Mouse (Mus musculus): Measurements from ENCODE around the gene Accsl. TPM values are rescaled to one million over a fixed set of nuclear protein-coding genes. Genes with fewer than 3 reads are reported as not detected.

Gene Accsl
- polyA plus RNA-seq, 1 experiment, result 0.06 TPM

GRCm38 (mm10) chr2:93872257-93872656 lies 3.3 kb upstream of the Accsl start:
- no peak for TF ChIP-seq USF1 (IDR thresholded peaks at IDR 0.05; ENCODE audit: low read depth)
- TF ChIP-seq POLR2AphosphoS2 (IDR thresholded peaks at IDR 0.05; ENCODE audit: insufficient read length, low read depth), result no peak
- TF ChIP-seq POLR2A (IDR thresholded peaks at IDR 0.05; ENCODE audit: insufficient read length, low read depth), result no peak

DNA sequence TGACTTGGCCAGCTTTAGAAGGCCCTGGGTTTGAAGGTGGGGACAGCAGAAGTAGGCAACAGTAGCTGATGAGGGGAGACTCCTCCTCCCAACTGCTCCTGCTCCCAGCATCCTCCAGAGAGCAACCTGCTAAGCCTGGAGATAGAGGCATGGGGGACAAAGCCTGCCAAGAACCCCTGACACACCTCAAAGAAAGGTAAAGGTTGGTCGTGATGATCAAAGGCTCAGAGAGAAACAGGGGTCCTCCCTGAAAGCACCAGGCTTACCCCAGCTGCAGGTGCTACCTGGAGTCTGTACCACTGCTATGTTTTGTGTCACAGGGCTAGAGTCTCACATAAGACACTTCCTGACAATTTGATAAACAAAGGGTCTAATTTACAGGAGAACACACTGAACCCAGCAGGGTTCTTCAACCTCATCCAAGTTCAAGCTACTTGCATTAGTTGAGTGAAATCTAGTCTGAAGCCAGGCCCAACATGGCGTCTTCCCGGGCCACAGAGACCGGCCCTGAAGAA lies 2.5 kb upstream of the Accsl start:
- H3K27me3 ChIP-seq (ENCODE audit: control insufficient read depth, insufficient read depth, insufficient read length), result peaks cover 16% of the 10 kb centered on the region
- H3K4me2 ChIP-seq (ENCODE audit: low read depth), result no peak overlapping the region
- no peak overlapping the region for H3ac ChIP-seq (ENCODE audit: control insufficient read depth, insufficient read length)
- no peak overlapping the region for H3K4me3 ChIP-seq
- H3K79me2 ChIP-seq (ENCODE audit: control insufficient read depth, insufficient read depth), result no peaks in the 10 kb centered on the region
- TF ChIP-seq TCF12 (IDR thresholded peaks at IDR 0.05; ENCODE audit: insufficient read depth, poor library complexity, severe bottlenecking) (no peak), MYOG (IDR thresholded peaks at IDR 0.05; ENCODE audit: control insufficient read depth in 1 of 3, insufficient read depth in 1 of 3, insufficient read length in 2 of 3, low read depth in 2 of 3) (no peak), REST (IDR thresholded peaks at IDR 0.05; ENCODE audit: insufficient read depth, insufficient read length) (no peak), CEBPB (IDR thresholded peaks at IDR 0.05; ENCODE audit: insufficient read depth, poor library complexity, severe bottlenecking) (no peak), TCF3 (IDR thresholded peaks at IDR 0.05; ENCODE audit: insufficient read length, low read depth) (no peak), POLR2AphosphoS2 (IDR thresholded peaks at IDR 0.05; ENCODE audit: insufficient read length, low read depth) (no peak), E2F4 (IDR thresholded peaks at IDR 0.05; ENCODE audit: insufficient read depth) (no peak), MAX (IDR thresholded peaks at IDR 0.05; ENCODE audit: low read depth) (no peak), MYOD1 (IDR thresholded peaks at IDR 0.05; ENCODE audit: control insufficient read depth in 1 of 3, insufficient read length in 2 of 3, low read depth in 2 of 3) (no peak), SRF (IDR thresholded peaks at IDR 0.05; ENCODE audit: control insufficient read depth, insufficient read length, low read depth) (no peak), POLR2A (IDR thresholded peaks at IDR 0.05; ENCODE audit: insufficient read length, low read depth) (no peak), USF1 (IDR thresholded peaks at IDR 0.05; ENCODE audit: low read depth) (no peak)
- H3K36me3 ChIP-seq (ENCODE audit: control insufficient read depth, insufficient read depth), result no peaks in the 10 kb centered on the region

More at GRCm38 (mm10) chr2:93872257-93872656, 3.3 kb upstream of the Accsl start:
- H3K79me2 ChIP-seq (ENCODE audit: control insufficient read depth, insufficient read depth), result no peaks in the 10 kb centered on the region
- H3K27me3 ChIP-seq (ENCODE audit: control insufficient read depth, insufficient read depth, insufficient read length), result peaks cover 12% of the 10 kb centered on the region
- no peak overlapping the region for H3ac ChIP-seq (ENCODE audit: control insufficient read depth, insufficient read length)
- no peak overlapping the region for H3K4me3 ChIP-seq
- H3K36me3 ChIP-seq (ENCODE audit: control insufficient read depth, insufficient read depth), result no peaks in the 10 kb centered on the region
- no peak overlapping the region for H3K4me2 ChIP-seq (ENCODE audit: low read depth)

- Histone ChIP-seq H3K27me3 (ENCODE audit: control insufficient read depth, insufficient read depth, insufficient read length) (peaks cover 23% of the 10 kb centered on the region), H3K4me2 (ENCODE audit: low read depth) (no peak overlapping the region), H3ac (ENCODE audit: control insufficient read depth, insufficient read length) (no peak overlapping the region), H3K4me3 (no peak overlapping the region), H3K36me3 (ENCODE audit: control insufficient read depth, insufficient read depth) (no peaks in the 10 kb centered on the region), H3K79me2 (ENCODE audit: control insufficient read depth, insufficient read depth) (no peaks in the 10 kb centered on the region)
- TF ChIP-seq REST (IDR thresholded peaks at IDR 0.05; ENCODE audit: insufficient read depth, insufficient read length) (no peak), TCF3 (IDR thresholded peaks at IDR 0.05; ENCODE audit: insufficient read length, low read depth) (no peak), E2F4 (IDR thresholded peaks at IDR 0.05; ENCODE audit: insufficient read depth) (no peak), TCF12 (IDR thresholded peaks at IDR 0.05; ENCODE audit: insufficient read depth, poor library complexity, severe bottlenecking) (no peak)
These were observed 1.9 kb upstream of the Accsl start for GRCm38 (mm10) chr2:93870842-93871241.

DNA sequence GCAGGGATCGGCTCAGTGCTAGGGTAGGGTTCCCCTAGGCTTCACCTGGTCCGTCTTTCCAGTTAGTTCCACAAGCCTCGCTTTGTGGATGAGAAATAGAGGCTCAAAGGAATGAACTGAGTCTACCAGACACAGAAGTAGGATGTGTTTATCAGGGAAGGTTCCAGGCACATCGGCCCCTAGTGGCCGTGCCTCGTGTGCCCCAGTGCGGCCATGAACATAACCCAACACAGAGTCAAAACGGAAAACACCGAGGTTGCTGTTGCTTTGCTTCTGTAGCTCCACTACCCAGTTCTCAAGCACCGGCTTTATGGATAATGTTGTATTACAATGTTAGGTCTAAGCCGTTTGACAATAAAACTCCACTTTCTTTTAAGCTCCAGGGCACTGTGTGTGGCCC lies 391 bp downstream of the Accsl start:
- Histone ChIP-seq H3K4me3 (no peak overlapping the region), H3K4me2 (ENCODE audit: low read depth) (no peak overlapping the region), H3K79me2 (ENCODE audit: control insufficient read depth, insufficient read depth) (no peaks in the 10 kb centered on the region), H3K27me3 (ENCODE audit: control insufficient read depth, insufficient read depth, insufficient read length) (peaks cover 41% of the 10 kb centered on the region), H3ac (ENCODE audit: control insufficient read depth, insufficient read length) (no peak overlapping the region), H3K36me3 (ENCODE audit: control insufficient read depth, insufficient read depth) (no peaks in the 10 kb centered on the region)
- TF ChIP-seq E2F4 (IDR thresholded peaks at IDR 0.05; ENCODE audit: insufficient read depth) (no peak), MYOG (IDR thresholded peaks at IDR 0.05; ENCODE audit: control insufficient read depth in 1 of 3, insufficient read depth in 1 of 3, insufficient read length in 2 of 3, low read depth in 2 of 3) (no peak), POLR2AphosphoS2 (IDR thresholded peaks at IDR 0.05; ENCODE audit: insufficient read length, low read depth) (no peak), POLR2A (IDR thresholded peaks at IDR 0.05; ENCODE audit: insufficient read length, low read depth) (no peak), TCF12 (IDR thresholded peaks at IDR 0.05; ENCODE audit: insufficient read depth, poor library complexity, severe bottlenecking) (no peak), MYOD1 (IDR thresholded peaks at IDR 0.05; ENCODE audit: control insufficient read depth in 1 of 3, insufficient read length in 2 of 3, low read depth in 2 of 3) (no peak), REST (IDR thresholded peaks at IDR 0.05; ENCODE audit: insufficient read depth, insufficient read length) (no peak), TCF3 (IDR thresholded peaks at IDR 0.05; ENCODE audit: insufficient read length, low read depth) (no peak), MAX (IDR thresholded peaks at IDR 0.05; ENCODE audit: low read depth) (no peak), USF1 (IDR thresholded peaks at IDR 0.05; ENCODE audit: low read depth) (no peak), CEBPB (IDR thresholded peaks at IDR 0.05; ENCODE audit: insufficient read depth, poor library complexity, severe bottlenecking) (no peak), SRF (IDR thresholded peaks at IDR 0.05; ENCODE audit: control insufficient read depth, insufficient read length, low read depth) (no peak)

GRCm38 (mm10) chr2:93863229-93863628 lies 5.7 kb downstream of the Accsl start:
- H3K79me2 ChIP-seq (ENCODE audit: control insufficient read depth, insufficient read depth), result no peaks in the 10 kb centered on the region
- H3K36me3 ChIP-seq (ENCODE audit: control insufficient read depth, insufficient read depth), result no peaks in the 10 kb centered on the region
- no peak overlapping the region for H3ac ChIP-seq (ENCODE audit: control insufficient read depth, insufficient read length)
- no peak overlapping the region for H3K4me2 ChIP-seq (ENCODE audit: low read depth)
- peaks cover 49% of the 10 kb centered on the region for H3K27me3 ChIP-seq (ENCODE audit: control insufficient read depth, insufficient read depth, insufficient read length)
- no peak overlapping the region for H3K4me3 ChIP-seq
- no peak for TF ChIP-seq TCF3 (IDR thresholded peaks at IDR 0.05; ENCODE audit: insufficient read length, low read depth)
- TF ChIP-seq SRF (IDR thresholded peaks at IDR 0.05; ENCODE audit: control insufficient read depth, insufficient read length, low read depth), result no peak
- no peak for TF ChIP-seq TCF12 (IDR thresholded peaks at IDR 0.05; ENCODE audit: insufficient read depth, poor library complexity, severe bottlenecking)
- TF ChIP-seq REST (IDR thresholded peaks at IDR 0.05; ENCODE audit: insufficient read depth, insufficient read length), result no peak
- TF ChIP-seq E2F4 (IDR thresholded peaks at IDR 0.05; ENCODE audit: insufficient read depth), result no peak
- TF ChIP-seq POLR2AphosphoS2 (IDR thresholded peaks at IDR 0.05; ENCODE audit: insufficient read length, low read depth), result no peak
- no peak for TF ChIP-seq CEBPB (IDR thresholded peaks at IDR 0.05; ENCODE audit: insufficient read depth, poor library complexity, severe bottlenecking)
- no peak for TF ChIP-seq POLR2A (IDR thresholded peaks at IDR 0.05; ENCODE audit: insufficient read length, low read depth)
- TF ChIP-seq USF1 (IDR thresholded peaks at IDR 0.05; ENCODE audit: low read depth), result no peak
- TF ChIP-seq MYOG (IDR thresholded peaks at IDR 0.05; ENCODE audit: control insufficient read depth in 1 of 3, insufficient read depth in 1 of 3, insufficient read length in 2 of 3, low read depth in 2 of 3), result no peak
- TF ChIP-seq MAX (IDR thresholded peaks at IDR 0.05; ENCODE audit: low read depth), result no peak
- no peak for TF ChIP-seq MYOD1 (IDR thresholded peaks at IDR 0.05; ENCODE audit: control insufficient read depth in 1 of 3, insufficient read length in 2 of 3, low read depth in 2 of 3)
